Mouse (Mus musculus) hindbrain, embryonic 16.5 days (tissue): ENCODE results near the gene Mgll. TPM values are rescaled to one million over a fixed set of nuclear protein-coding genes. Genes with fewer than 3 reads are reported as not detected.

ENCODE experiments used
- ATAC-seq: fragments of 200-750 bp; cut with Nextera tagmentation; 2 replicates; pipeline ENCODE4 v1.8.0; 2017; ENCODE audit warnings: moderate TSS enrichment, moderate library complexity
- H3K27ac ChIP-seq: fragments of 300-500 bp; sonication (generic); 2 replicates; pipeline ENCODE4 v1.5.1; 2014; ENCODE audit warnings: low read depth, mild to moderate bottlenecking, control low read depth, low read length, moderate library complexity
- H3K27me3 ChIP-seq: fragments of 300-500 bp; sonication (generic); replicated peaks from 2 replicates; pipeline ENCODE4 v1.6.1; 2014; ENCODE audit warnings: low read length; ENCODE audit not compliant: control insufficient read depth, insufficient read depth
- H3K36me3 ChIP-seq: fragments of 300-500 bp; sonication (generic); 2 replicates; pipeline ENCODE4 v1.6.1; 2014; ENCODE audit warnings: mild to moderate bottlenecking, low read length, moderate library complexity, mixed read lengths; ENCODE audit not compliant: control insufficient read depth, insufficient read depth
- H3K4me1 ChIP-seq: fragments of 300-500 bp; sonication (generic); 2 replicates; pipeline ENCODE4 v1.6.1; 2014; ENCODE audit warnings: low read depth, low read length; ENCODE audit not compliant: control insufficient read depth, insufficient read depth
- H3K4me2 ChIP-seq: fragments of 300-500 bp; sonication (generic); 2 replicates; pipeline ENCODE4 v1.6.1; 2014; ENCODE audit warnings: mild to moderate bottlenecking, low read length, control low read depth, moderate library complexity
- H3K4me3 ChIP-seq: fragments of 300-500 bp; sonication (generic); 2 replicates; pipeline ENCODE4 v1.5.1; 2014; ENCODE audit warnings: mild to moderate bottlenecking, low read length, control low read depth, moderate library complexity
- H3K9ac ChIP-seq: fragments of 300-500 bp; sonication (generic); 2 replicates; pipeline ENCODE4 v1.6.1; 2014; ENCODE audit warnings: low read depth, mild to moderate bottlenecking, control low read depth, low read length, moderate library complexity
- H3K9me3 ChIP-seq: fragments of 300-500 bp; sonication (generic); 2 replicates; pipeline ENCODE4 v1.6.1; 2014; ENCODE audit warnings: mild to moderate bottlenecking, low read length, moderate library complexity; ENCODE audit not compliant: control insufficient read depth
- WGBS: fragments of 180-500 bp; shearing (Covaris S2); extraction: QIAGEN DNeasy Blood & Tissue Kit; methylation state at CpG from one replicate; pipeline ENCODE4 v1.1.7; 2014; 5-methylcytosine and 5-hydroxymethylcytosine counted together
- polyA plus RNA-seq: library from polyadenylated mRNA; unstranded; fragments of >200 nt; fragmentation: Nextera tagmentation; extraction: Ambion mirVana; gene quantifications from 2 replicates; pipeline ENCODE4 v1.2.1, GENCODE M21; 2015

Mgll gene
- polyA plus RNA-seq, 1 experiment from 2014 or later = 96.8 TPM

DNA sequence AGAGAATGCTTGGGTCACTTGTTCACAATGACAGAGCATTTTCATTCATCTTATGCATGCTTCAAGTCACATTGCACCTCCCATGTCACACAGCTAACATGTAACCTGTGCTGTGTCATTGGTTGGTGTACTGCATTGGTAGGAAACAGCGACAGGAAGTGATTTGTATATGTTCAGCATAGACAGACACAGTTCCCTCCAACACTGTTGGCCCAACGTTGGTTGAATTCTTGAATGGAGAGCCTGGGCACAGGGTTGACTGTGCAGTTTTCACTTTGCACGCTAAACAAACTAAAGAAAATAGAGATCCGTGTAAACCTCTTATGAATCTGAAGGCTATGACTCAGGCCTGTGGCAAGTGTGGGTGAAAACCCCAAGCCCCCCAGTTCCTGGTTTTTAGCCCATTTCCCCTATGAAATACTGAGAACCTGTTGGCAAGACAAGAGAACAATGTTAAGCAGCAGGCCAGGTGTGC is 10.0 kb upstream of the Mgll start:
- no peak overlapping the region for H3K27ac ChIP-seq
- whole genome bisulfite sequencing = 93% methylated on average over 4 of the region's 4 CpGs
- H3K36me3 ChIP-seq = no peaks in the 10 kb centered on the region
- H3K4me1 ChIP-seq = no peaks in the 10 kb centered on the region
- H3K9me3 ChIP-seq = no peaks in the 10 kb centered on the region
- no peak overlapping the region for H3K4me3 ChIP-seq
- H3K4me2 ChIP-seq = no peak overlapping the region
- H3K27me3 ChIP-seq = no peaks in the 10 kb centered on the region
- no peak for ATAC-seq
- no peak overlapping the region for H3K9ac ChIP-seq

DNA sequence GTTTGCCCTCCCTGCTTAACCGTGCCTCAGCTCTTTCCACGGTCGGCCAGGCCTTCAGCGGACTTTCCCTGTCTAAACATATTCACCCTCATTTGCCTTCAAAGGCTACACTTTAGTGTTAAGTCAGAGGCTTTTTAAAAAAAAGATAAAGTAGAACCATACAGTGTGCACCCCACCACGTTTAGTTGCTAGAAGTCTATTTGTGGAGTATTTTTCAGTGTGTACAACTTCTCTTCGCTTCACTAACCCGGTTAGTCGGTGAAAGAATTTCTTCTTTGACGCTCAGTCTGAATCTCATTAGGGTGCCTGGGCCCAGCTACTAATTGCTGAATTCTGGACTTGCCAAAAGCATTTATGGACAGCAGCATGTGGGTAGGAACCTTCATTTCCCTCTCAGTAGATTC is 8.8 kb upstream of the Mgll start:
- Histone ChIP-seq H3K27me3 (no peaks in the 10 kb centered on the region), H3K4me2 (no peak overlapping the region), H3K9me3 (no peaks in the 10 kb centered on the region), H3K9ac (no peak overlapping the region), H3K4me1 (no peaks in the 10 kb centered on the region), H3K27ac (no peak overlapping the region), H3K4me3 (no peak overlapping the region), H3K36me3 (no peaks in the 10 kb centered on the region)
- no peak for ATAC-seq
- 45% methylated on average over 9 of the region's 9 CpGs for WGBS

DNA sequence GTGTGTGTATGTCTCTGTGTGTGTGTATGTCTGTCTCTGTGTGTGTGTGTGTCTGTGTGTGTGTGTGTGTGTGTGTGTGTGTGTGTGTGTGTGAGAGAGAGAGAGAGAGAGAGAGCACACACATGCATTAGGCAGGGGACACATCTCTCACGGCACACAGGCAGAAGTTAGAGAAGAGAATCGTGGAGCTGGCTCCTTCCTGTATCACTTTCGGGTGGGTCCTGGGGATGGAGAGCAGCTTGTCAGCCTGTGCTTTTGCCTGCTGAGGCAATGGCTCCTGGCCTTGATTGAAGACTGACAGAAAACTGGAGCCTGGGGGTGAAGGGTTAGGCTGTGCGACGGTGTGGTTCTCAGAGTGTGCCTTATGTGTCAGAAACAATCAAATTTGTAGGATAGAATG is 8.2 kb upstream of the Mgll start:
- Histone ChIP-seq H3K9me3 (no peaks in the 10 kb centered on the region), H3K4me2 (no peak overlapping the region), H3K36me3 (no peaks in the 10 kb centered on the region), H3K9ac (no peak overlapping the region), H3K27ac (no peak overlapping the region), H3K4me3 (no peak overlapping the region), H3K4me1 (no peaks in the 10 kb centered on the region), H3K27me3 (no peaks in the 10 kb centered on the region)
- ATAC-seq = no peak
- 56% methylated on average over 5 of the region's 5 CpGs for WGBS

DNA sequence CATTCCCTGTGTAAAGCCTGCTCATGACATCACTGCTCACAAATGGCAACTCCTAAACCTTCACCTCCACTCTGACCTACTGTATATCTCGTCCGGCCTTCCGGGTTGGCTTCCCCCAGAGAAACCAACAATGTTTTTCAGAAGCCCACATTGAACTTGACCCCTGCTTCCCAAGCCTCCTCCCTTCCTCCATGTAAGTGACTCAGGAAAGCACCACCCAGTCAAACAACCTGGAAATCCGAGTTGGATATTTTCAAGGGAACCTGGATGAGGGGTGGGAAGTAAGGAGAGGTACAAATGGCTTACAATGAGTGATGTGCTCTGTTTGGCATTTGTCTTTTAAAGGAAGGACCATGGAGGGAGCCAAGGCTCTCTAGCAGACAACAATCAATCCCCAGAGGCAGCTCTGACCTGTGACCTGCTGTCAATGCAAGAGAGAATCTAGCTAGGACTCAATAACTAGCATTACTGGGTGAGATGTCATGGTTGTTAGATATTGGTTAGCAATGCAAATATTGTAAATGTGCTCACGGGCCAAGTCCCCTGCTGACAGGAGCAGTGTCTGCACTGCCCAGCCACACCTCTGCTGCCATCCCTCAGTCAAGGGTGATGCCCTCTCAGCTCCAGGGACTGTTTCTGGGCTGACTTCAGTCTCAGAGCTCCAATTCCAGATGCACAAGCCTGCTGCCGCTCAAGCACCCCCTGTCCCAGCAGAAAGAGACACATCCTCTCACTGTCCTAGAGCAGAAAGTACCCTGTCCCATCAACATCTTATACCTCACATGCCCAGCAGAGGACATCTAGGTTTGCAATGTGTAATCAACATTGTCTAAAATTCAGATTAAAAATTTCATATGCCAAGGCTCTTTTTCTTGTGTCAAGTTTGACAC is 6.8 kb upstream of the Mgll start:
- Histone ChIP-seq H3K27ac (no peak overlapping the region), H3K9me3 (no peaks in the 10 kb centered on the region), H3K27me3 (no peaks in the 10 kb centered on the region), H3K9ac (no peak overlapping the region), H3K4me1 (no peaks in the 10 kb centered on the region), H3K4me2 (no peak overlapping the region), H3K36me3 (no peaks in the 10 kb centered on the region), H3K4me3 (no peak overlapping the region)
- WGBS = 65% methylated on average over 6 of the region's 6 CpGs
- ATAC-seq = no peak

DNA sequence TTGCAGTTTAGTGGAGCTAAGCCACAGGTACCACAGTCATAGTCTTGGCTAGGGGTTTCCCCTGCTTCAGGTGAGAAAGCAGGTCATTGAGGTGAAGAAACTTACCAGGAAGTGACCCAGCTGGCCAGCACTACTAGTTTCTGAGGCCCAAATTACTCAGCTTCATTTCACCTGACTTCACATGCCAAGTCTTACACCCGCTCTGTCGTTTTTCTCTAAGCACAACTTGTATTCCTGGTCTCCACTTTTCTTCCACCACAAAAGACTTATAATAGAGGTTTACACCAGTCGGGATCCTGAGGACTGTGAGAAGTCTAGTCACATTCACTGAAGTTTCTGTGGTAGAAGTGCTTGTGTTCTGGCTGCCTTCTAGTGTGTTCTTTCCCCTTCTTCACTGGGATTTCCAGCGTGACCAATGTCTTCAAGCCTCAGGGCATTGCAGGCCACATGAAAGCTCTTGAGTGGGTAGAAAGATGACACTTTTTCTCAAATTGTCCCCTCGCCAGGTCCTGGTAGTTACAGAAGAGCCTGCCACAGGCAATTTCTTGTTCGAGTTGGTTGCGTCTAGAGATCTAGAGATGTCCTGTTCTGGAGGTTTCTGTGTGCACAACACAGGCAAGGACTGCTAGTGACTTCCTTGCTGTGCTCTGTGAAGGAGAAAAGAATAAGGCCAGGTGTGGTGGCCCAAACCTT is 6.0 kb upstream of the Mgll start:
- no peak overlapping the region for H3K9ac ChIP-seq
- 88% methylated on average over 7 of the region's 7 CpGs for WGBS
- no peaks in the 10 kb centered on the region for H3K27me3 ChIP-seq
- no peaks in the 10 kb centered on the region for H3K9me3 ChIP-seq
- no peaks in the 10 kb centered on the region for H3K4me1 ChIP-seq
- no peak for ATAC-seq
- H3K27ac ChIP-seq = no peak overlapping the region
- H3K4me3 ChIP-seq = no peak overlapping the region
- H3K36me3 ChIP-seq = no peaks in the 10 kb centered on the region
- no peak overlapping the region for H3K4me2 ChIP-seq

DNA sequence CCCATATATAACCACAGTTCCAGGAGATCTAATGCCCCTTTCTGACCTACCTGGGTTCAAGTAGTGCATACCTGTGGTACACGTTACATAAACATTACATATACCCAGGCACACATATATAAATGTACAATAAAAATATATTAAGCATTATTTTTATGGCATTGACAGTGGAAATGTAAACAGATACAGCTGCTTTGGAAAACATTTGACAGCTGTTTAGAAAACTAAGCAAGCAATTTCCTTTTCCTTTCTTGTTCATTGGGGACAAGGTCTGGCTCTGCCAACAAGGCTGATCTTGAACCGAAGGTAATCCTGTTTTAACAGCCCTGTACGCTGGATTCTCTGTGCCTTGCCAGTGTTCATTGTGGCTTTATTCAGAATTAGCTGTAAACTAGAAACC is 3.2 kb upstream of the Mgll start:
- no peaks in the 10 kb centered on the region for H3K36me3 ChIP-seq
- no peak overlapping the region for H3K4me2 ChIP-seq
- no peak overlapping the region for H3K9ac ChIP-seq
- H3K27ac ChIP-seq = no peak overlapping the region
- 85% methylated on average over 3 of the region's 3 CpGs for WGBS
- H3K4me1 ChIP-seq = peaks cover under 1% of the 10 kb centered on the region; the same call in 1 of the 2 replicates
- H3K4me3 ChIP-seq = no peak overlapping the region
- no peaks in the 10 kb centered on the region for H3K9me3 ChIP-seq
- no peaks in the 10 kb centered on the region for H3K27me3 ChIP-seq
- no peak for ATAC-seq

DNA sequence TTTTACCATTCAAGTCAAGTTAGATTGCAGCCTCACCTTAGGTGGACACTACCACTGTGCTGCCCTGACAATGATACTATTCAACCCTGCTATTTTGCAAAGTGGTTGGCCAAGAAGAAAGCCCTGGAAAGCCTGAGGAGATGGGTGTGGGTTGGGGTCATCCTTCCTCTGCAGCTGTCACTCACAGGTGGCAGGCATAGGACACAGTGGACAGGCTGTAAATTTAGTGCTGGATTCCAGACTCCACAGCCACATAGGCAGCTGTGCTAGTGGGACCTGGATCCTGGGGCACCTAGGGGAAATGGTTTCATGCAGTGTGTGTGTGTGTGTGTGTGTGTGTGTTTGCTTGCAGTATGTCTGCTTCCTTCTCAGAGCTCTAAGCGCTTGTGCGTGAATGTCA is 1.3 kb upstream of the Mgll start:
- no peaks in the 10 kb centered on the region for H3K27me3 ChIP-seq
- H3K27ac ChIP-seq = no peak overlapping the region
- H3K4me2 ChIP-seq = no peak overlapping the region
- H3K9me3 ChIP-seq = no peaks in the 10 kb centered on the region
- H3K4me3 ChIP-seq = no peak overlapping the region
- H3K4me1 ChIP-seq = peaks cover 11% of the 10 kb centered on the region; the same call in 1 of the 2 replicates
- 94% methylated on average over 2 of the region's 2 CpGs for WGBS
- no peaks in the 10 kb centered on the region for H3K36me3 ChIP-seq
- no peak overlapping the region for H3K9ac ChIP-seq
- ATAC-seq = no peak

DNA sequence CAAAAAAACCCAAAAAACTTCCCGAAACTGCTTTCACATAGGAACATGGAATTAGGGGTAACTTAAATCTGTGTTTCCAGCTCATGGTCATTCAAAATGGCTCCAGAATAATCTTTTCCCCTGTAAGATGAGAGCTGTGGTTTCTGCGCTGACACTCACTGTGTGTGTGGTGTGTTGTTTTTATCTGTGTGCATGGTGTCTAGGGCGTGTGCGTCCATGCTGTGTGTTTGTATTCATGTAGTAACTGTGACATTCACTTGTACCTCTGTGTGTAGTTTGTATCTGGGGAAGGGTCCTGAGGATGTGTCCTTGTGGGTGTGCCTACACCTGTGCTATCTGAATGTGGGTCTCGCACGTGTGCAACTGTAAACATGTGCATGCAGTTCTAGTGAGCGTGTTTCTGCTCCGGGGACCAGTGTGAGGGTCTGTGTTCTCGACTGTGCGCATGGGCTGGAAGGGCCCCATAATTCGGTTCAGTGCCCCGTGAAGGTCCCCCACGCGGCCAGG is 353 bp upstream of the Mgll start:
- no peaks in the 10 kb centered on the region for H3K9me3 ChIP-seq
- peak; percentile 64 for ATAC-seq
- 29% methylated on average over 14 of the region's 14 CpGs for WGBS
- H3K27ac ChIP-seq = peak overlapping the region; percentile 77
- H3K4me1 ChIP-seq = peaks cover 11% of the 10 kb centered on the region; the same call in 1 of the 2 replicates
- no peaks in the 10 kb centered on the region for H3K36me3 ChIP-seq
- no peaks in the 10 kb centered on the region for H3K27me3 ChIP-seq
- peak overlapping the region; percentile 93 for H3K4me2 ChIP-seq
- peak overlapping the region; percentile 82 for H3K9ac ChIP-seq
- H3K4me3 ChIP-seq = peak overlapping the region; percentile 68

DNA sequence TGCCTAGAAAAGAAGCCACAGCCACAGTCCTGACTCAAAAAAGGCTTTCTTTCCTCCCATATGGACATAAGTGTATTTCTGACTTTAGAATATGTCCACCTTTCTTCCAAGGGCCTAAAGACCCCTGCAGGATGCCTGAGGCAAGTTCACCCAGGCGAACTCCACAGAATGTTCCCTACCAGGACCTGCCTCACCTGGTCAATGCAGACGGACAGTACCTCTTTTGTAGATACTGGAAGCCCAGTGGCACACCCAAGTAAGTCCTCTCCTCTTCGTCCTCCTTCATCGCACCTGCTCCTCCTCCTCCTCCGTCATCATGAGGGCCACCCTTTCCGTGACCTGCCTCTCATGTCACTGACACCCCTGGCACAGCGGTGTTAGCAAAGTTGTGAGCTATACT is 1.4 kb downstream of the Mgll start:
- Histone ChIP-seq H3K27ac (no peak overlapping the region), H3K36me3 (no peaks in the 10 kb centered on the region), H3K9me3 (no peaks in the 10 kb centered on the region), H3K9ac (no peak overlapping the region), H3K4me2 (peak overlapping the region; percentile 93), H3K27me3 (no peaks in the 10 kb centered on the region), H3K4me1 (peaks cover 11% of the 10 kb centered on the region; the same call in 1 of the 2 replicates), H3K4me3 (peak overlapping the region; percentile 68)
- no peak for ATAC-seq
- WGBS = 67% methylated on average over 7 of the region's 7 CpGs
